Mouse (Mus musculus): ENCODE data around the gene Cinp.
A peak's percentile ranks its signal among the peaks of the same experiment; 100 is the strongest.

The Cinp gene

GRCm38 (mm10) chr12:110889036-110890020, at the start of gene Cinp, which contains the start of gene Tecpr2:
TSS of gene Cinp (minus strand) at chr12:110889145.
TSS of gene Tecpr2 (plus strand) at chr12:110889264.
- peak; percentile 94 to 96 for DNase-seq (ENCODE audit: low spot score in 2 of 2)

- DNase-seq (ENCODE audit: low spot score in 2 of 2): no peak
These were observed 48.6 kb upstream of the Cinp start for GRCm38 (mm10) chr12:110937496-110937895.

GRCm38 (mm10) chr12:110935983-110936620, 47.2 kb upstream of the Cinp start:
- DNase-seq (ENCODE audit: low spot score in 2 of 2): peak; percentile 66 to 88

DNA sequence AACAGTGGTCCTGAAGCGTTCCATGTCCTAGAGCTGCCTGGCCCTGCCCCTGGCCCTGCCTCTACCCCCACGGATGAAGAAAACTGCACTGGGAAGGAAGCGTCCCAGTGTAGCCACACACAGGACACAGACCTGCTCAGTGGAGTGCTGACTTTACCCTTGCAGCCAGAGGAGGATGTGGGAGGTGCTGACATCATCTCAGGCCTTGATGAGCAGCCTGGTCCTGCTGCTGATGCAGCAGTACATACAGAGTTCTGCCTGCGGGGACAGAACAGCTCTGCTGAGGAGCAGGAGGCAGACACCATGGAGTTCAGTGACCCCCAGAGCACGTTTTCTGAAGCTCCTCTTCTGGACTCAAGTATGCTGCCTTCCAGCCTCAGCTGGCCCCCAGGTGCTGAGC, 43.9 kb upstream of the Cinp start:
- DNase-seq (ENCODE audit: low spot score in 2 of 2): peak in 1 of 2 experiments; percentile 56

- DNase-seq (ENCODE audit: low spot score in 2 of 2): no peak
These were observed 32.6 kb upstream of the Cinp start for GRCm38 (mm10) chr12:110921572-110921971.

- no peak for DNase-seq (ENCODE audit: low spot score in 2 of 2)
These were observed 31.3 kb upstream of the Cinp start for GRCm38 (mm10) chr12:110920254-110920653.

- no peak for DNase-seq (ENCODE audit: low spot score in 2 of 2)
These were observed 26.8 kb upstream of the Cinp start for GRCm38 (mm10) chr12:110915761-110916160.

DNA sequence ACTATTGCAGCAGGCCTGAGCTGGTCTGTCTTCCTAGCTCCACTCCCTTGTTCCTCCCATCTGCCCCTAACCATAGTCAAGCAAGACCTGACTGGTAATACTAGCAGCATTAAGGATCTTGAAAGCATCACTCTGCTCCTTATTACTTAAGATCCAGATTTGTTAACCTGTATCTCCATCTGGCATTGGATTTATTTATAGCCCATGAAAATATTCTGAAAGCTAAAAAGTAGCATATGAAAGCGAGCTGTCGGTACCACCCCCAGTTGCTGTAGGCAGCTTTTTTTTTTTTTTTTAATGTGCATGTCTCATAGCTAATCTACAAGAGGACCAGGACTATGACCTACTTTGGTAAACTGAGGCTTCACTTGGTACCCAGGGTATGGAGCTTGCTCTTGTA, 21.0 kb upstream of the Cinp start:
- peak in 1 of 2 experiments; percentile 53 for DNase-seq (ENCODE audit: low spot score in 2 of 2)

GRCm38 (mm10) chr12:110907845-110908244, 18.9 kb upstream of the Cinp start:
- DNase-seq (ENCODE audit: low spot score in 2 of 2): no peak

DNA sequence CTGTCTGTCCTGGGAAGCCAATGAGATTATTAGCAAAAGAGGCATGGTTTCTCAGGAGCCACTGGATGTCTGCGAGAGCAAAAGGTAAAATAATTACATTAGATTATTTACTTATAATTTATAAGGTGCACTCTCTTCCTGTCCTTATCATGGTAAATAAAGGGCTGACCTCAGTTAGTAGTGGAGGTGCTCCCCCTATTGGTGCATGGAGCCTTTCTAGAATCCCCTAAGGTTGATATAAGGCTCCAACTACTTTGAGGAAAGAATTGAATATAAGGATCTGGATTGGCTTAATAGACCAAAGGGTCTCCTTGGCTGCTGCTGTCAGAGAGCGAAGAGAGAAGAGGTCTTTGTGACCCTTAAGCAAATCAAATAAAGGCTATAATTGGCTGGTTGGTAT, 14.6 kb upstream of the Cinp start:
- DNase-seq (ENCODE audit: low spot score in 2 of 2): no peak

- DNase-seq (ENCODE audit: low spot score in 2 of 2): no peak
These were observed 13.2 kb upstream of the Cinp start for GRCm38 (mm10) chr12:110902106-110902505.

DNA sequence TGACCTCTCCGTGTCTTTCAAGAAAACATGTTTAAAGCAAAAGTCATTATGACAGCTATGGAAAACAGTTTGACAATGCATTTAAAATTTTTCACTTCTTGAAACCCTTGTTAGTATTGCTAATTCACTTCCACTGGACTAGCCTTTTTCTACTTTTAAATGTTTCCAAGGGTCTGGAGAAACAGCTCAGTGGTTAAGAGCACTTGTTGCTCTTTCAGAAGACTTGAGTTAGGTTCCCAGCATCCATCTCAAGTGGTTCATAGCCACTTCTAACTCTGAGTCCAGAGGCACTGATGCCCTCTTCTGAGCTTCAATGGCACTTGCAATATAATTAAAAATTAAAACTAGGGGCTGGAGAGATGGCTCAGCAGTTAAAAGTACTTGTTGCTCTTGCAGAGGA, 2.9 kb upstream of the Cinp start:
- no peak for DNase-seq (ENCODE audit: low spot score in 2 of 2)

DNA sequence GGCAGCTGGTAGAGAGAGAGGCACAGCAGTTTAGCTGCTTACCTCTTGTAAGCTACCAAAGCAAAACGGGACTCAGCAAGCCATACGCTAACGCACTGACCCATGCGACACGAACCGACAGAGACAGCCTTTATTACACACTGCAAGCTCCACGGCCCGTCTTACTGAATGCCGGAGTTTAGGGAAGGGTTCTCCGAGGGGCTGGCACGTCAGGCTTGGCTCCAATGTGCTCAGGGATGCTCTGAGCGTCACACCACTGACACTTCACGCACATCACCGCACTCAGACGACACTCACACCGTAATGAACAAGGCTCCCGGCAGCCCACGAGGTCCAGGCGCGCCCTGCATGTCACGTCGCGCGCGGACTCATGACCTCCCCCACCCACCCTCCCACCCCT, 339 bp downstream of the Cinp start:
- no peak for DNase-seq (ENCODE audit: low spot score in 2 of 2)

DNA sequence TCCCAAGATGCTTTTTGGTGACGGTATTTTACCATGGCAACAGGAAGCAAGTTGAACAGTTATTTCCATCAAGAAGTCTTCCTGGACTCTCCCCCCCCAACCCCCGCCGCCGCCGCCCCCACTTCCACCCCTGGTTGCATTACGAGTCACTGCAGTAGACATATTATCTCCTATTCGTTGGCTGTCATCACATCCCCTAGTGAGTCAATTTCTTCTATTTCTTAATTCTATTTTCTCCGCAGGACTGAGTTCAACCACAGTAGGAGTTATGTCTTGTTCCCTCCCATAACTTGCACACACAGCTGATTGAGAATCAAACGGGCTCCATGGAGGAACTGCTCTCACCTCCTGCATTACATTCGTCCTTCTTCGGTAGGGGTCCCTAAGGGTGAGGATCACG, 839 bp downstream of the Cinp start:
- DNase-seq (ENCODE audit: low spot score in 2 of 2): no peak

DNA sequence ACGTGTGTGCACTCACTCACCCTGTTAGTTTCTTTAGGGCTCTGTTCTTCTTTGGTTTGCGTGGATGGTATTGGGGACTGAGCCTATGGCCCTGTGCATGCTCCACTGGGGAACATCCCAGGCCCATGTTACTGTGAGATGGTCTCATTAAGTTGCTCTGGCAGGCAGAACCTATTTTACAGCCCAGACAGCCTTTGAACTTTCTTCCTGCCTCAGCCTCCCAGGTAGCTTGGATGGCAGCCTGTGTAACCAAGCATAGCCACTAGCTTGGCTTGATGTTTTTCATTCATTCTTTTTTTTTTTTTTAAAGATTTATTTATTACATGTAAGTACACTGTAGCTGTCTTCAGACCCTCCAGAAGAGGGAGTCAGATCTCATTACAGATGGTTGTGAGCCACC, 3.7 kb downstream of the Cinp start:
- DNase-seq (ENCODE audit: low spot score in 2 of 2): no peak

GRCm38 (mm10) chr12:110882291-110882690, 6.7 kb downstream of the Cinp start:
- no peak for DNase-seq (ENCODE audit: low spot score in 2 of 2)

- DNase-seq (ENCODE audit: low spot score in 2 of 2): no peak
These were observed 13.6 kb downstream of the Cinp start for GRCm38 (mm10) chr12:110875351-110875750.

GRCm38 (mm10) chr12:110871247-110871646, 17.7 kb downstream of the Cinp start:
- no peak for DNase-seq (ENCODE audit: low spot score in 2 of 2)

DNA sequence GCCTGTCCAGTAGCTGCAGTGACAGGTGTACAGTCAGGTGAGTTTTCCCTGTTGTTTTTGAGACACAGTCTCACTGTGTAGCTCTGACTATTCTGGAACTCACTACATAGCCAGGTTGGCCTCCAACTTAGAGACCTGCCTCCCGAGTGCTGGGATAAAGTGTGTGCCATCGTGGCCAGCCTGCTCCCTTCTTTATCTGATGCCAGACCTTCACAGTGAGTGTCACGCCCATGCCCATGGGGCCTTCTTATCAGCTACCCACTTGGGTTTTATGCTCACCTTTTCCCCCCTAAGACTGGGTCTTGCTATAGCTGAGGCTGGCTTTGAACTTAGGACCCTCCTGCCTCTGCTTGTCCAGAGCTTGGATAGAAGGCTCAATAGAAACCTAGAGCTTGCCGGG, 18.8 kb downstream of the Cinp start:
- DNase-seq (ENCODE audit: low spot score in 2 of 2): no peak

DNA sequence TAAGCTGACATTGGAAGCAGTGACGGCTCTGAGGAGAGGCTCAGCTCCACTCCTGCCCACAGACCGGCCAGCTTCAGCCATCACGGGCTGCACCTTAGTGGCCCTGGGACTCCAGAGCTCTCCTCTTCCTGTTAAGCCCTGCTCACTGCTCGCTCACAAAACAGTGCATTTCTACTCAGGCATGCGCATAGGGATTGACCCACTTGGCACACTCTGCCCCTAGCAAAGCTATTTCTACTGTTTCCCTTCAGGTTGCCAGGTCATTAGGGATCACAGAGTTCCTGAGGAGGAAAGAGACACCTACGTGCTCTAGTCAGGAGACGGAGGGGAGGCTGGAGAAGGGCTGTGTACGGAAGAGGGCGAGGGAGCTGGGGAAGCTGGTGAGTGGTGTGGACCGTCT, 23.0 kb downstream of the Cinp start:
- DNase-seq (ENCODE audit: low spot score in 2 of 2): no peak

DNA sequence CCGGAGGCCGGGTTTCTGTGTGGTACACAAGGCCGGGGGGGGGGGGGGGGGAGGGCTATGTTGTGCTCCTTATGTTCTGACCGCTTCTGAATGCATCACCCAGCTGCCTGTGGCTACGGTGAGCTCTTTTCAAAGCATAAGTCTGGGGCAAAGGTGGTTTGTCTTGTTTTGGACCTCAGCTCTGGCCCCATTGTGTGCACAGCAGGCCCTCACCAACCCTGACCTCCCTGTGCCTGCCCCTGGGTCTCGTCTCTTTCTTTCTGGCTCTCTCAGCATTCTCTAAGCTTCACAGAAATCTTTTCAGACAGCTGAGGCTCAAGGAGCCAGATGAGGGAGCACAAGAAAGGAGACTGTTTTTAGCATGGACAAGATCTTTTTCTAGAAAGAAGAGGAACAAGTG, 23.4 kb downstream of the Cinp start:
- no peak for DNase-seq (ENCODE audit: low spot score in 2 of 2)

DNA sequence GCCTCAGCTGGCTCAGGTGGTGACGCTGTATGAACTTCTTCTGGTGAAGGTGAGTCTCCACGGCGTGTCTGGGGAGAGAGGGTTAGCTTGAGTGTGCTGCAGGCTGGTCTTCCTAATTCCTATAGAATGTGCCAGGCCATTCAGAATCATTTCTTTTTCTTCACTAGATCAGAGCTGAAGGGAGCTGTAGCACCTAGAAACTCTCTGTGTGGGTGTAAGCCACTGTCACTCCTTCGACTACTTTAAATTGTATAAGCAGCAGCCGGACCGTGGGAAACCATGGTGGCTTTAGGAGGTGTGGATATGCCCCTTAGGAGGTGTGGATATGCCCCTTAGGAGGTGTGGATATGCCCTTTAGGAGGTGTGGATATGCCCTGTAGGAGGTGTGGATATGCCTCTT, 24.9 kb downstream of the Cinp start:
- no peak for DNase-seq (ENCODE audit: low spot score in 2 of 2)

DNA sequence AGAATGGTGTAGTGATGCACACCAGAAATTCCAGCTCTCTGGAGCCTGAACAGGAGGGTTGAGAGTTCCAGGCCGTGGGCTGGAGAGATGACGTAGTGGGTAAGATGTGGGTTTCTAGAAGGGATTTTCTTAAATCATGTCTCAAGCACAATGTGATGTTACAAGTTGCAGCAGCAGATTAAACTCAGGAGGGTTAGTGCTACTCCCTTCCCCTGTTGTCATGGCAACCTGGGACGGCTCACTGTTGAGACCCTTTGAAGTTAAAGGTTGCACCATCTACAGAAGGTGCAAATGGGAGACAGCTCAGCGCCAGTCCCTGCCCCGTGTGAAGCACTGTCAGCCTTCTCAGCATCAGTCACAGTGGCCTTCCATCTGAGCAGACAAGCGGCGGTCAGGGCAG, 27.7 kb downstream of the Cinp start:
- no peak for DNase-seq (ENCODE audit: low spot score in 2 of 2)
